Mouse (Mus musculus) frontal cortex, adult (tissue): ENCODE results near the gene Etd.
"Not testable (repeated sequence)": the region's sequence is repeated elsewhere in the genome, so short reads cannot be mapped to it uniquely, and the experiment has no call there.

Source experiments
- ATAC-seq: cut with Nextera tagmentation; 2 replicates; pipeline ENCODE4 v1.9.2; 2017; ENCODE audit warnings: mild to moderate bottlenecking, moderate library complexity, mixed read lengths; ENCODE audit not compliant: low TSS enrichment

Etd gene

DNA sequence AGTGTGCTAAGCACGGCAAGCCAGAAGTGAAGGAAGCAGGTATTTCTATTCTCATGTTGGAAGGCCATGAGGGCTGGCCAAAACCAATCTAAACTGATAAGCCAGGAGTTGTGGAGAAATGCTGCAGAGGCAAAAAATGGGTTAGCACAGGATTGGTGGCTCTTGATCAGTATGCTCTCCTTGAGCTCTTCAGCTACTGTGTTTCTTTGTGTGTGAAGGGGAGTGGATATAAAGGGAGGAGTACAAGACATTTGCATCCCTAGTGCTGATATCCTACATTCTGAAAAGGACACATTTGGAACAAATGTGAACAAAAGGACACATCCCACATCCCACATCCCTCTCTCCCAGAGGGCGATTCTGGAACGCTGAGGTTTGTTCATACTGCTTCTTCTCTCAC, at the start of gene Etd:
TSS of gene Etd (plus strand) at position 301 of the 400 bp plus-strand sequence.
- no peak for ATAC-seq

DNA sequence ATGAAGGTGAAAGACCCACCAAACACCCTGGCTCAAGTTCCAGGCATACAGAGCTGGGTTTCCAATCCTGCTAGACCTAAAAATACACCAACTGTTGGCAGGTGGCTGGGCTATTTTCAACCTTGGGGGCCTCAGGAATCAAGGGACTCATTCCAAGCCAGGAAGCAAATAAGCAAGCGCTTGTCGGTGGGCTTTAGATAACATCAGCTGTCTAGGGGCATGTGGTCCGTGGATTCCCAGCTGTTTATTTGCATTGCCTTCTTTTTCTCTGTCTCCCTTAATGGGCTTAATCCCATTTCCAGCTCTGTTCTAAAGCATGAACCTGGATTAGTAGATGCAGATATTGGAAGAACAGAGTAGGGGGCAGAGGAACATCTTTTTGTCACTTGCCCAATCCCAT, 48.4 kb upstream of the Etd start:
- ATAC-seq, result no peak

DNA sequence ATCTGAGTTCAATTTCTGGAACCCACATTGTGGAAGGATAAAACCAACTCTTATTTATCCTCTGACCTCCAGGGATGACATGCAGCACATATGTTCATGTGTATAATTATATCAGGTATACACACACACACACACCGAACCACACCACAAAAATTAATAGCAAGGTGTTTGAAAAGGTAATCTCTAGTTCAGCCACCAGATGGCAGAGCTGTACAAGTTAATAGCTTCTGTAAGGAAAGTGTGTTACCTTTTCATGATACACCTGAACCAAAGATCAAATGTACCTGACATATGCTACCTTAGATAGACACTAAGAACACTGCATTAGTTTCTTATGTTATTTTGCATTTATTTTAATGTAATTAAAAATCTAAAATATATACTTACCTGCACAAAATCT, 1.8 kb upstream of the Etd start:
- ATAC-seq, result no peak

DNA sequence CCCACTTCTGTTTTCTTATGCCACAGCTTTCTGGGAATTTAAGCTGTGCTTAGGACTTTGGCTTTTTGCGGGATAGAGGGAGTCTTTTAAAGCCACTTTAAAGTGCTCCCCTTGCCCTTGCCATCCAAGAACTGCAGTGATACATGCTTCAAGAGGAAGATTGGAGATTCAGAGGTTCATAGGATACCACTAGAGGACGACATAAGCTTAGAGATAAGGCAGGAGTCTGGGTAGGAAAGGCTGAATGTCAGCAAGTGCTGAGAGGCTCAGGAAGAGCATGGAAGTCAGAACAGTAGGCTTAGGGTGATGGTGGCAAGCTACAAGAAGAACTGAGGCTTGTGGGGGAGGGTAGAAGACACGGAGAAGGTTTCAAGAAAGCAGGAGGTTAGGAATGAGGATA, 24.9 kb downstream of the Etd start:
- ATAC-seq, result peak; percentile 85

DNA sequence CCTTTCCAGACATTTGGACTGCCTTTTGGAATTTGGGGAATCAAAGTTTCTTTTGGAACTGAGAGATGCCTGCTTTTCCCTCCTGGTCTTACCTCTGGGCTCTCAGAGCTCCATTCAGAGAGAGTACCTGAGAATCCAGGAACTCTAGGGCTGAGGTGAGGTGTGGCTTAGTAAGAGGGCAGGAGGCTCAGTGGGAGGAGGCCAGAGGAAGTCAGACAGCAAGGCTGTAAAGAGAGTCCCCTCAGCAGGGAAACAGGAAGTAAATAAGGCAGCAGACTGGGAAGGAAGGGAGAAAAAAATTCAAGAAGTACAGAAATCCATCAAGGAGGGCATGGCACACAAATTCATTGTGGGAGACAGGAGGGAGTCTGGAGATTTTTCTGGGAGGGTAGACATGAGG, 29.5 kb downstream of the Etd start:
- ATAC-seq, result not testable (repeated sequence)
